Mouse (Mus musculus): ENCODE measurements around the gene Usp17ld.
"Not testable (repeated sequence)": the region's sequence is repeated elsewhere in the genome, so short reads cannot be mapped to it uniquely, and the experiment has no call there.

The Usp17ld gene

GRCm38 (mm10) chr7:103252405-103252804 is at the start of gene Usp17ld:
TSS of gene Usp17ld (minus strand) at chr7:103252505.
- DNase-seq = not testable (repeated sequence)

- no peak for DNase-seq
Measured at GRCm38 (mm10) chr7:103216696-103217095, 35.6 kb downstream of the Usp17ld start, which contains the start of gene Olfr594. TSS of gene Olfr594 (plus strand) at chr7:103216996.

DNA sequence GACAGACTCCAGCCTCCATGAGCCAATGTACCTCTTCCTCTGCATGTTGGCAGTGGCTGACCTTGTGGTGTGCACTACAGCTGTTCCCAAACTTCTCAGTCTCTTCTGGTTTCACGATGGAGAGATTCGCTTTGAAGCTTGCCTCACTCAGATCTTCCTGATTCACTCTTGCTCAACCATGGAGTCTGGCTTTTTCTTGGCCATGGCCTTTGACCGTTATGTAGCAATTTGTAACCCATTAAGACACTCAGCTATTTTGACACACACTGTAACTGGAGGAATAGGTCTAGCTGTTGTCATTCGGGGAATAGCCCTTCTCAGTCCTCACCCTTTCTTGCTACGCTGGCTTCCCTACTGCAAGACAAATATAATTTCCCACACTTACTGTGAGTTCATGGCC is 40.3 kb downstream of the Usp17ld start:
- DNase-seq = not testable (repeated sequence)

DNA sequence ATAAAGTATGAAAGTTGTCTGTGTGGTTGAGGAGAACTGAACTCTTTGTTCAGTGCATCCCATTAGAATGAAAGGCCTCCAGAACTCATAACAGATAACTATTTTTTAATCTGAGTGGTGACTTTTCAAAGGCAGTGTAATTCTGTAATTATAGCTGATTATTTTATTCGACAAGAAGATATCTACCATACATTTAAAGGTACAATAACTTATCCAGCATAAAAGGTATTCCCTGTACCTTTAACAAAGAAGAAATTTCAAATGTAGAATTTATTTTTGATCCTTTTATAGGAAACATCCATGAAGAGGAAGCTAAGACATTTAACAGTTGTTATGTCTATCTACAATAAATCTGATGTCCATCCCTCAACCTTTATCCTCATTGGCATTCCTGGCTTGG is 40.7 kb downstream of the Usp17ld start, which contains the start of gene Olfr593:
Gene Olfr593 (plus strand): TSS at position 301 of the 400 bp plus-strand sequence.
- DNase-seq = no peak
